Mouse (Mus musculus) forebrain, embryonic 13.5 days (tissue): ENCODE results near the gene Foxo3. TPM values are rescaled to one million over a fixed set of nuclear protein-coding genes. Genes with fewer than 3 reads are reported as not detected.

Source experiments
- ATAC-seq: fragments of 200-750 bp; cut with Nextera tagmentation; 2 replicates; pipeline ENCODE4 v1.8.0; 2017
- H3K27ac ChIP-seq: fragments of 300-500 bp; sonication (generic); 2 replicates; pipeline ENCODE4 v1.5.1; 2015; ENCODE audit warnings: inconsistent platforms, mild to moderate bottlenecking, moderate library complexity
- H3K27me3 ChIP-seq: fragments of 300-500 bp; sonication (generic); 2 replicates; pipeline ENCODE4 v1.6.1; 2015; ENCODE audit warnings: mild to moderate bottlenecking, inconsistent platforms
- H3K36me3 ChIP-seq: fragments of 300-500 bp; sonication (generic); 2 replicates; pipeline ENCODE4 v1.6.1; 2015; ENCODE audit warnings: mild to moderate bottlenecking, inconsistent platforms; ENCODE audit not compliant: poor library complexity, severe bottlenecking
- H3K4me1 ChIP-seq: fragments of 300-500 bp; sonication (generic); 2 replicates; pipeline ENCODE4 v1.6.1; 2015; ENCODE audit warnings: inconsistent platforms
- H3K4me2 ChIP-seq: fragments of 300-500 bp; sonication (generic); 2 replicates; pipeline ENCODE4 v1.6.1; 2015; ENCODE audit warnings: inconsistent platforms, mild to moderate bottlenecking, moderate library complexity
- H3K4me3 ChIP-seq: fragments of 300-500 bp; sonication (generic); 2 replicates; pipeline ENCODE4 v1.5.1; 2015; ENCODE audit warnings: mild to moderate bottlenecking, inconsistent platforms
- H3K9ac ChIP-seq: fragments of 300-500 bp; sonication (generic); 2 replicates; pipeline ENCODE4 v1.6.1; 2015; ENCODE audit warnings: mild to moderate bottlenecking, inconsistent platforms
- H3K9me3 ChIP-seq: fragments of 300-500 bp; sonication (generic); replicated peaks from 2 replicates; pipeline ENCODE4 v1.6.1; 2016; ENCODE audit warnings: inconsistent platforms
- WGBS: fragments of 180-500 bp; shearing (Covaris S2); methylation state at CpG from one replicate; pipeline ENCODE4 v1.1.7; 2015; 5-methylcytosine and 5-hydroxymethylcytosine counted together
- polyA plus RNA-seq: library from polyadenylated mRNA; unstranded; fragments of >200 nt; fragmentation: Nextera tagmentation; extraction: Ambion mirVana; gene quantifications from 2 replicates; pipeline ENCODE4 v1.2.1, GENCODE M21; 2015

Gene Foxo3
- polyA plus RNA-seq, 1 experiment from 2014 or later, result 3.8 TPM

DNA sequence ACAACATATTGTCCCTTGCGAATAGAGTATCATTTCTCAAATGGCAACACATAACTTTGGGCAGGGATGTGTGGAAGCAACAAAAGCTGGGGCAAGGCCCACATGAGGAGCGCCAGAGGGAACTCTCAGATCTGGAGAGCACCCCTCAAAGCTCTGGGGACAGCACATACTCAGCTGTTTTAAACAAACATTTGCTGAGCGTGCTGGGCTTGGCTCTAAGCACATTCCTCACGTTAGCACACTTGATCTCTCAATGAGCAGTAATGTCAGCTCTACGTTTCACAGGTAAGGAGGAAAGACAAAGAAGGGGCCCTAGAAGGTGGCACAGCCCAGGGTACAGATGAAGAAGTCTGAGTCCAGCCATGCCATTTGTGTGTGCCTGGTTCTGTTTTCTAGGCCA lies 131.3 kb downstream of the Foxo3 start:
- no peak for ATAC-seq
- Histone ChIP-seq H3K4me2 (no peak overlapping the region), H3K36me3 (no peaks in the 10 kb centered on the region), H3K4me3 (no peak overlapping the region), H3K27ac (no peak overlapping the region), H3K4me1 (no peaks in the 10 kb centered on the region), H3K27me3 (no peaks in the 10 kb centered on the region), H3K9ac (no peak overlapping the region), H3K9me3 (no peaks in the 10 kb centered on the region)
- 82% methylated on average over 5 of the region's 5 CpGs for WGBS

DNA sequence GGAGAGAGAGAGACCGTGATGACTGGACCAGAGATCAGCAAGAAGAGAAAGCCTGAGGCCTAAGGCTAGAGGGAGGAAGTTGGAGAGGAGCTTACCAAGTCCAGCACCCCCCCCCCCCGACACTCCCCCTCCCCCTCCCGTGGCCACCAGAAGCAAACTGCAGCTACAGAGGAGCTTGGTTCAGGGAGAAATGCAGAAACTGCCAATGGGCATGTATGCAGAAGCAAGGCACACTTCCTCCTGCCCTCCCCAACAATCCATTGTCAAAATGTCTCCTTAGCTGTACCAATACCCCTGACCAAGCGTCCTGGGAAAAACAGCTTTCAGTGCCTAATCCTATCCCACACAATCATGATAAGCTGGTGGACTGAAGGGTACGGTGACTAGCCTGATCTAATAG lies 131.8 kb downstream of the Foxo3 start:
- 78% methylated on average over 4 of the region's 5 CpGs for WGBS
- Histone ChIP-seq H3K36me3 (no peaks in the 10 kb centered on the region), H3K9ac (no peak overlapping the region), H3K27ac (no peak overlapping the region), H3K4me3 (no peak overlapping the region), H3K9me3 (no peaks in the 10 kb centered on the region), H3K4me1 (no peaks in the 10 kb centered on the region), H3K4me2 (no peak overlapping the region), H3K27me3 (no peaks in the 10 kb centered on the region)
- no peak for ATAC-seq

DNA sequence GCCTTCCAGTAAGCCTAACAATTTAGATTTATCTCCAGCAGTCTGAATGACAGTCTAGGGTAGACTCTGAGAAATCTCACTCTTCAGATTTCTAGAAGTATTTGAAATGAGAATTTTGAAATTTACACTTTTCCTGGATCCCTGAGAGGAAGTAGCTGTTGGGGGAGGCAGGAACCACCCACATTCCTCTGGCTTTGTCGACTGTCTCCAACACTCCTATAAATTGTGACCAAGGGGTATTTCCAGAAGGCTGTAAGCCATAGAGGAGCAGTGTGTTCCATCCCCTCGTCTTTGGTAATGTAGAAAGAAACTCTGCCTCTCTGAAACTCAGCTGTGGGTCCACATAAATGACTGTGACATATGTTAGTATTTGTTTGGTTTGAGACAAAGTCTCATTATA lies 132.4 kb downstream of the Foxo3 start:
- Histone ChIP-seq H3K36me3 (no peaks in the 10 kb centered on the region), H3K27ac (no peak overlapping the region), H3K9ac (no peak overlapping the region), H3K4me2 (no peak overlapping the region), H3K4me3 (no peak overlapping the region), H3K4me1 (no peaks in the 10 kb centered on the region), H3K9me3 (no peaks in the 10 kb centered on the region), H3K27me3 (no peaks in the 10 kb centered on the region)
- no peak for ATAC-seq
- WGBS, result 71% methylated on average over 2 of the region's 2 CpGs

GRCm38 (mm10) chr10:42142791-42143190 lies 133.8 kb downstream of the Foxo3 start:
- Histone ChIP-seq H3K9me3 (no peaks in the 10 kb centered on the region), H3K36me3 (no peaks in the 10 kb centered on the region), H3K9ac (no peak overlapping the region), H3K27ac (no peak overlapping the region), H3K4me3 (no peak overlapping the region), H3K4me1 (no peaks in the 10 kb centered on the region), H3K27me3 (no peaks in the 10 kb centered on the region), H3K4me2 (no peak overlapping the region)
- WGBS, result 88% methylated on average over 1 of the region's 1 CpGs
- no peak for ATAC-seq

- no peak overlapping the region for H3K4me2 ChIP-seq
- no peaks in the 10 kb centered on the region for H3K27me3 ChIP-seq
- 78% methylated on average over 9 of the region's 9 CpGs for WGBS
- no peak overlapping the region for H3K9ac ChIP-seq
- ATAC-seq, result no peak
- no peaks in the 10 kb centered on the region for H3K9me3 ChIP-seq
- H3K4me3 ChIP-seq, result no peak overlapping the region
- no peak overlapping the region for H3K27ac ChIP-seq
- no peaks in the 10 kb centered on the region for H3K4me1 ChIP-seq
- H3K36me3 ChIP-seq, result no peaks in the 10 kb centered on the region
These were observed 134.5 kb downstream of the Foxo3 start for GRCm38 (mm10) chr10:42142081-42142480.

DNA sequence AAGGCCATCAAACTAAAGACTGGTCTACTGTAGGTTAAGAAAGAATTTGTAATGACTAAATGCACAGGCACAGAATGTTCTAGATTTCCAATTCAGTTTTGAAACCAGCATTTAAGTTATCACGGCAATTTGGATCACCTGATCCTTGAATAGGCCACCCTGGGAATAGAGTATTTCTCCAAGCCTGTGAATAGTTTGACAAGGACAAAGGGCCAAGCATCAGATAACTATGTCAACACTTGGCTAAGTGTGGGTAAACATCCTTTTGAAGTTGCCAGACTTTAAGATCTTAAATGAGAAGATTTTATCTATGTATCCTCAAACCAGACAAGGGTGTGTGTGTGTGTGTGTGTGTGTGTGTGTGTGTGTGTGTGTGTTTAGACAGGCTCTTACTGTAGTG lies 136.8 kb downstream of the Foxo3 start:
- no peaks in the 10 kb centered on the region for H3K27me3 ChIP-seq
- no peak overlapping the region for H3K4me2 ChIP-seq
- no peak for ATAC-seq
- no peaks in the 10 kb centered on the region for H3K36me3 ChIP-seq
- no peak overlapping the region for H3K27ac ChIP-seq
- 69% methylated on average over 1 of the region's 1 CpGs for WGBS
- H3K4me3 ChIP-seq, result no peak overlapping the region
- H3K9me3 ChIP-seq, result no peaks in the 10 kb centered on the region
- no peaks in the 10 kb centered on the region for H3K4me1 ChIP-seq
- H3K9ac ChIP-seq, result no peak overlapping the region

GRCm38 (mm10) chr10:42134759-42135702 lies 141.5 kb downstream of the Foxo3 start:
- Histone ChIP-seq H3K9ac (no peak overlapping the region), H3K4me3 (no peak overlapping the region), H3K27me3 (no peaks in the 10 kb centered on the region), H3K4me1 (no peaks in the 10 kb centered on the region), H3K4me2 (no peak overlapping the region), H3K36me3 (no peaks in the 10 kb centered on the region), H3K9me3 (no peaks in the 10 kb centered on the region), H3K27ac (no peak overlapping the region)
- ATAC-seq, result no peak
- 73% methylated on average over 14 of the region's 14 CpGs for WGBS

Other genes with a start within 250 kb of the Foxo3 start
- gene Afg1l, start 201.8 kb upstream of the Foxo3 start, polyA plus RNA-seq, result 4.0 and 4.5 TPM in 2 replicates
- 266 and 272 TPM in 2 replicates for gene Snx3, start 225.3 kb upstream of the Foxo3 start, polyA plus RNA-seq